Mouse (Mus musculus) neural tube, embryonic 12.5 days (tissue): ENCODE data around the gene Pym1. TPM values are rescaled to one million over a fixed set of nuclear protein-coding genes. Genes with fewer than 3 reads are reported as not detected.
A peak's percentile ranks its signal among the peaks of the same experiment; 100 is the strongest.

ENCODE experiments used
- ATAC-seq: fragments of 200-750 bp; cut with Nextera tagmentation; 2 replicates; pipeline ENCODE4 v1.8.0; 2017; ENCODE audit warnings: low read depth, mild to moderate bottlenecking, moderate TSS enrichment, moderate library complexity; ENCODE audit not compliant: low FRiP score
- H3K27ac ChIP-seq: fragments of 300-500 bp; sonication (generic); 2 replicates; pipeline ENCODE4 v1.5.1; 2016
- H3K27me3 ChIP-seq: fragments of 300-500 bp; sonication (generic); replicated peaks from 2 replicates; pipeline ENCODE4 v1.6.1; 2016; ENCODE audit warnings: mild to moderate bottlenecking
- H3K36me3 ChIP-seq: fragments of 300-500 bp; sonication (generic); 2 replicates; pipeline ENCODE4 v1.6.1; 2016; ENCODE audit warnings: mild to moderate bottlenecking
- H3K4me1 ChIP-seq: fragments of 300-500 bp; sonication (generic); 2 replicates; pipeline ENCODE4 v1.6.1; 2016
- H3K4me2 ChIP-seq: fragments of 300-500 bp; sonication (generic); replicated peaks from 2 replicates; pipeline ENCODE4 v1.6.1; 2016; ENCODE audit warnings: mild to moderate bottlenecking
- H3K4me3 ChIP-seq: fragments of 300-500 bp; sonication (generic); 2 replicates; pipeline ENCODE4 v1.5.1; 2016
- H3K9ac ChIP-seq: fragments of 300-500 bp; sonication (generic); 2 replicates; pipeline ENCODE4 v1.6.1; 2016; ENCODE audit warnings: mild to moderate bottlenecking
- H3K9me3 ChIP-seq: fragments of 300-500 bp; sonication (generic); 2 replicates; pipeline ENCODE4 v1.6.1; 2016; ENCODE audit warnings: mild to moderate bottlenecking
- whole genome bisulfite sequencing: fragments of 180-500 bp; shearing (Covaris S2); methylation state at CpG from one replicate; pipeline ENCODE4 v1.1.7; 2016; 5-methylcytosine and 5-hydroxymethylcytosine counted together
- polyA plus RNA-seq: library from polyadenylated mRNA; unstranded; fragments of >200 nt; fragmentation: Nextera tagmentation; extraction: Ambion mirVana; gene quantifications from 2 replicates; pipeline ENCODE4 v1.2.1, GENCODE M21; 2016

Gene Pym1
- polyA plus RNA-seq, 1 experiment from 2014 or later = 49.1 TPM

GRCm38 (mm10) chr10:128748252-128748864 is 669 bp downstream of the Pym1 start:
- 0% methylated on average over 37 of the region's 37 CpGs for WGBS
- Histone ChIP-seq H3K27me3 (peaks cover 19% of the 10 kb centered on the region), H3K4me3 (peak overlapping the region; percentile 55), H3K27ac (peak overlapping the region; percentile 90), H3K4me1 (peaks cover 23% of the 10 kb centered on the region), H3K9me3 (no peaks in the 10 kb centered on the region), H3K36me3 (peaks cover 2% of the 10 kb centered on the region; the same call in 1 of the 2 replicates), H3K9ac (peak overlapping the region; percentile 77), H3K4me2 (peak overlapping the region; percentile 89)
- peak; percentile 90 for ATAC-seq

GRCm38 (mm10) chr10:128772895-128773294 is 25.2 kb downstream of the Pym1 start:
- H3K4me3 ChIP-seq = no peak overlapping the region
- H3K9me3 ChIP-seq = no peaks in the 10 kb centered on the region
- peaks cover 4% of the 10 kb centered on the region; the same call in 1 of the 2 replicates for H3K36me3 ChIP-seq
- H3K27me3 ChIP-seq = no peaks in the 10 kb centered on the region
- ATAC-seq = no peak
- 81% methylated on average over 2 of the region's 2 CpGs for WGBS
- no peak overlapping the region for H3K27ac ChIP-seq
- H3K4me2 ChIP-seq = no peak overlapping the region
- no peaks in the 10 kb centered on the region for H3K4me1 ChIP-seq
- no peak overlapping the region for H3K9ac ChIP-seq

GRCm38 (mm10) chr10:128773685-128774084 is 26.0 kb downstream of the Pym1 start:
- H3K4me1 ChIP-seq = no peaks in the 10 kb centered on the region
- H3K9me3 ChIP-seq = no peaks in the 10 kb centered on the region
- no peak overlapping the region for H3K27ac ChIP-seq
- no peak overlapping the region for H3K4me2 ChIP-seq
- no peak for ATAC-seq
- WGBS = 30% methylated on average over 5 of the region's 5 CpGs
- no peak overlapping the region for H3K4me3 ChIP-seq
- H3K27me3 ChIP-seq = no peaks in the 10 kb centered on the region
- H3K36me3 ChIP-seq = no peaks in the 10 kb centered on the region; the same call in 1 of the 2 replicates
- no peak overlapping the region for H3K9ac ChIP-seq

DNA sequence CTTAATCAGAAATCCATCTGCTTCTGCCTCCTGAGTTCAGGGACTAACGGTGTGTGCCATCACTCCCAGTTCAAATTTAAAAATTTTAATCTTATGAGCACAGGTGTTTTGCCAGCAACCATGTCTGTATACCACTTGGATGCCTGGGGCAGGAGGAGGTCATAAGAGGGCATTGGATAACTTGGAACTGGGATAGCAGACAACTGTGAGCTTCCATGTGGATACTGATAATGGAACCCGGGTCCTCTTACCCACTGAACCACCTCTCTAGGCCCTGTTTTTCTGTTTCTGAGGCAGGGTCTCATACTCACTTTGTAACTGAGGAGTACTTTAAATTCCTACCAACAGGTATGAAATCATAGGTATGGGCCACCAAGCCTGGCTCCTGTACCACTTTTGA is 30.8 kb downstream of the Pym1 start:
- Histone ChIP-seq H3K4me1 (no peaks in the 10 kb centered on the region), H3K4me2 (no peak overlapping the region), H3K36me3 (no peaks in the 10 kb centered on the region), H3K4me3 (no peak overlapping the region), H3K9ac (no peak overlapping the region), H3K27ac (no peak overlapping the region), H3K27me3 (no peaks in the 10 kb centered on the region), H3K9me3 (no peaks in the 10 kb centered on the region)
- no peak for ATAC-seq
- 92% methylated on average over 2 of the region's 2 CpGs for WGBS

DNA sequence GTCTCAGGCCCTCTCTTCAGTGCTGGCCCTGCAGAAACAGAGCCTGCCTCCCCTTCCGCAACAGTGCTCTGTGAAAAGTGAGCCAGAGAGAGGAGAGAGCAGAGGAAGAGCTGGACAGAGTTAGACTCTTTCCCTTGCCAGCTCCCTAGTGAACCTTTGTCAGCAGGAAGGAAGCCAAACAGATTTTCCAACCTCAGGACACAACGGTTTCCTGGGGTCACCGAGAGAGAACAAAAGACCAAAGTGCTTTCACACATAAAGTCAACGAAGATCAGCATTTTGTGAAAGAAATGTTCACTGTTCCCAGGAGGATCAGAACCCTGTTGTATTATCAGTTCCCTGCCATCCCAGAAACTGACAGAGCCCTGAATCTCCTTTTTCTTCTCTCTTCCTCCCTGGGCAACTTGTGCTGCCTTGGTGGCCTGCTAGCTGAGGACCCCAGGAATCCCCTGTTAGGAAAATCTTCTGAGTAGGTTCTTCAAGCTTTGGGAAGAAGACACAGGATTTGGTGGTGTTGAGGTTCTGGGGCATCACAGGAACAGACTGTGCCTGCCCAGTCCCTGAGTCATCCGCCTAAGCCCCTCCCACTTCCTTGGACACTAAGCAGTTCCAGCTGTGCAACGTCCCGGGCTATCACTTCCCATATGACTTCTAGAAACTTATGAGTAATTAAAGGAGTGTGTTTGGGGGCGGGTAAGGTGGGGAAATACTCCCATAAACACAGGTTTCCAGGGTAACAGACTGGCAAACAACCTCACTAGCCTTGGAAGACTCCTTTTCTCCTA is 31.5 kb downstream of the Pym1 start:
- WGBS = 43% methylated on average over 8 of the region's 8 CpGs
- H3K36me3 ChIP-seq = no peaks in the 10 kb centered on the region
- no peaks in the 10 kb centered on the region for H3K27me3 ChIP-seq
- no peak overlapping the region for H3K9ac ChIP-seq
- H3K4me3 ChIP-seq = no peak overlapping the region
- peaks cover 6% of the 10 kb centered on the region for H3K9me3 ChIP-seq
- no peak overlapping the region for H3K4me2 ChIP-seq
- H3K4me1 ChIP-seq = no peaks in the 10 kb centered on the region
- no peak overlapping the region for H3K27ac ChIP-seq
- ATAC-seq = no peak

GRCm38 (mm10) chr10:128780200-128780599 is 32.5 kb downstream of the Pym1 start:
- Histone ChIP-seq H3K4me1 (no peaks in the 10 kb centered on the region), H3K27ac (no peak overlapping the region), H3K4me3 (no peak overlapping the region), H3K9ac (no peak overlapping the region), H3K27me3 (no peaks in the 10 kb centered on the region), H3K36me3 (no peaks in the 10 kb centered on the region), H3K4me2 (no peak overlapping the region), H3K9me3 (peaks cover 14% of the 10 kb centered on the region)
- WGBS = 100% methylated on average over 1 of the region's 1 CpGs
- no peak for ATAC-seq

- Histone ChIP-seq H3K9me3 (no peaks in the 10 kb centered on the region), H3K9ac (no peak within 1 kb of the TSS), H3K27ac (no peak within 1 kb of the TSS), H3K36me3 (no peaks in the 10 kb centered on the region), H3K4me1 (no peaks in the 10 kb centered on the region), H3K27me3 (no peaks in the 10 kb centered on the region), H3K4me3 (no peak within 1 kb of the TSS), H3K4me2 (no peak within 1 kb of the TSS)
- 74% methylated on average over 7 of the region's 7 CpGs for WGBS
- no peak for ATAC-seq
Observed at GRCm38 (mm10) chr10:128790398-128791124, 42.9 kb downstream of the Pym1 start, which contains the start of gene Mmp19. Mmp19 (plus strand) TSS chr10:128790910.

DNA sequence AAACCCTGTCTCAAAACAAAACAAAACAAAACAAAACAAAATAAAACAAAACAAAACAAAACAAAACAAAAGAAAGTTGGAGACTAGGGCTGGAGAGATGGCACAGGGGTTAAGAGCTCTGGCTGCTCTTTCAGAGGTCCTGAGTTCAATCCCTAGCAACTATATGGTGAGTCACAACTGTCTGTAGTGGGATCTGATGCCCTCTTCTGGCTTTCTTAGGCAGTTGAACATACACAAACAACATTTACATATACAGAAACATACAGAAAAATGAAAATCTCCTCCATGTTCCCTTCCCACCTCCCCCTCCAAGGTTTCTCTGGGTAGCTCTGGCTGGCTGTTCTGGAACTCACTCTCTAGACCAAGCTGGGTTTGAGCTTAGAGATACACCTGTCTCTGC is 44.4 kb downstream of the Pym1 start:
- no peak for ATAC-seq
- Histone ChIP-seq H3K36me3 (no peaks in the 10 kb centered on the region), H3K27ac (no peak overlapping the region), H3K4me1 (no peaks in the 10 kb centered on the region), H3K4me3 (no peak overlapping the region), H3K9ac (no peak overlapping the region), H3K27me3 (no peaks in the 10 kb centered on the region), H3K4me2 (no peak overlapping the region), H3K9me3 (no peaks in the 10 kb centered on the region)

GRCm38 (mm10) chr10:128793258-128793657 is 45.6 kb downstream of the Pym1 start:
- no peaks in the 10 kb centered on the region for H3K27me3 ChIP-seq
- no peaks in the 10 kb centered on the region for H3K36me3 ChIP-seq
- H3K9ac ChIP-seq = no peak overlapping the region
- H3K27ac ChIP-seq = no peak overlapping the region
- no peak for ATAC-seq
- H3K9me3 ChIP-seq = no peaks in the 10 kb centered on the region
- H3K4me1 ChIP-seq = no peaks in the 10 kb centered on the region
- WGBS = 100% methylated on average over 1 of the region's 1 CpGs
- no peak overlapping the region for H3K4me3 ChIP-seq
- H3K4me2 ChIP-seq = no peak overlapping the region

DNA sequence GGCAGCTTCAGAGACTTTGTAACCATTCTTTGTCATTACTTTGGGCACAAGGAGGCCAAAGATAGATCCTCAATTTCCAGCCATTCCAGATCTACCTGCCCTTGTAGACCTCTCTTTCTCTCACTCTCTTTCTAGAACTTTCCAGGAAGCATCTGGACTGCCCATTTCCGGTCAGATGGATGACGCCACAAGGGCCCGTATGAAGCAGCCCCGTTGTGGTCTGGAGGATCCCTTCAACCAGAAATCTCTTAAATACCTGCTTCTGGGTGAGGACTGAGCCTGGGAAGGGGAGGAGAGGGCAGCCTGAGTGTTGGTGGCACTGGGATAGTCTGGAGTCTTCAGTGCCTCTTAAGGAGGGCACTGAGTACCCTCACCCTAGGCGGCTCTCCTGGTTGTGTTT is 46.7 kb downstream of the Pym1 start:
- Histone ChIP-seq H3K27me3 (no peaks in the 10 kb centered on the region), H3K9ac (no peak overlapping the region), H3K4me1 (no peaks in the 10 kb centered on the region), H3K4me2 (no peak overlapping the region), H3K4me3 (no peak overlapping the region), H3K27ac (no peak overlapping the region), H3K36me3 (no peaks in the 10 kb centered on the region), H3K9me3 (no peaks in the 10 kb centered on the region)
- WGBS = 89% methylated on average over 5 of the region's 5 CpGs
- no peak for ATAC-seq

GRCm38 (mm10) chr10:128795581-128795980 is 47.9 kb downstream of the Pym1 start:
- Histone ChIP-seq H3K9ac (no peak overlapping the region), H3K4me2 (no peak overlapping the region), H3K4me3 (no peak overlapping the region), H3K27me3 (no peaks in the 10 kb centered on the region), H3K27ac (no peak overlapping the region), H3K4me1 (no peaks in the 10 kb centered on the region), H3K36me3 (peaks cover 7% of the 10 kb centered on the region; the same call in 1 of the 2 replicates), H3K9me3 (no peaks in the 10 kb centered on the region)
- ATAC-seq = no peak
- WGBS = 99% methylated on average over 3 of the region's 3 CpGs

GRCm38 (mm10) chr10:128798676-128799075 is 51.0 kb downstream of the Pym1 start:
- ATAC-seq = no peak
- WGBS = 94% methylated on average over 8 of the region's 8 CpGs
- Histone ChIP-seq H3K9me3 (no peaks in the 10 kb centered on the region), H3K27ac (no peak overlapping the region), H3K4me2 (no peak overlapping the region), H3K4me3 (no peak overlapping the region), H3K27me3 (no peaks in the 10 kb centered on the region), H3K36me3 (peaks cover 18% of the 10 kb centered on the region; the same call in 1 of the 2 replicates), H3K4me1 (peaks cover 16% of the 10 kb centered on the region), H3K9ac (no peak overlapping the region)
